Mouse (Mus musculus): Measurements from ENCODE around the gene Snx9. TPM values are rescaled to one million over a fixed set of nuclear protein-coding genes. Genes with fewer than 3 reads are reported as not detected.

Snx9 gene
- total RNA-seq, 2 experiments from 2014 or later = 9.8 to 13.3 TPM

DNA sequence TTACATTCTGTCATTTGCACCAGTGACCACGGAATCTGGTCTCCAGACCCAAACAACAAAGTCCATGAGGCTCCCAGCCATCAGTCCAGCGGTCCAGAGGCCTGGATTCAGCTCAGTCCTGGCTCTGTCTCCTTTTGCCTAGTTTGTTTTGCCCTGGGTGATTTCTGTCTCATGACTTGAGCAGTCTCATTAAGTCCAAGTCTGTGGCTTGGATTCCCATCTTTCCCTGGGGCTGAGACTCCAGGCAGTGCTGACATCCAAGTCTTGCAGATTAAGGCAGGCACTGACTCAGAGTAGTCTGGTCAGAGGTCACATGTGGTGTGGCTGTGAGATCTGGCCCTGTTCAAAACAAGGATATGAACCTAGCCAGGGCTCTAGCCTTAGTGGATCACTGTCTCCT is 35.2 kb upstream of the Snx9 start:
- ATAC-seq (replicated peaks; ENCODE audit: low FRiP score, poor library complexity, severe bottlenecking) = no peak

GRCm38 (mm10) chr17:5806823-5807222 is 34.3 kb upstream of the Snx9 start:
- ATAC-seq (replicated peaks; ENCODE audit: low FRiP score, poor library complexity, severe bottlenecking) = no peak

GRCm38 (mm10) chr17:5807847-5808386 is 33.2 kb upstream of the Snx9 start:
- no peak for ATAC-seq (replicated peaks; ENCODE audit: low FRiP score, poor library complexity, severe bottlenecking)

GRCm38 (mm10) chr17:5813863-5814640 is 27.1 kb upstream of the Snx9 start:
- ATAC-seq (replicated peaks; ENCODE audit: low FRiP score, poor library complexity, severe bottlenecking) = no peak

GRCm38 (mm10) chr17:5814641-5814920 is 26.5 kb upstream of the Snx9 start:
- no peak for ATAC-seq (replicated peaks; ENCODE audit: low FRiP score, poor library complexity, severe bottlenecking)

- no peak for ATAC-seq (replicated peaks; ENCODE audit: low FRiP score, poor library complexity, severe bottlenecking)
Observed at GRCm38 (mm10) chr17:5817871-5818270, 23.3 kb upstream of the Snx9 start.

- no peak for ATAC-seq (replicated peaks; ENCODE audit: low FRiP score, poor library complexity, severe bottlenecking)
Observed at GRCm38 (mm10) chr17:5819105-5819504, 22.0 kb upstream of the Snx9 start.

GRCm38 (mm10) chr17:5819799-5820201 is 21.3 kb upstream of the Snx9 start:
- ATAC-seq (replicated peaks; ENCODE audit: low FRiP score, poor library complexity, severe bottlenecking) = no peak

GRCm38 (mm10) chr17:5822541-5822940 is 18.6 kb upstream of the Snx9 start:
- no peak for ATAC-seq (replicated peaks; ENCODE audit: low FRiP score, poor library complexity, severe bottlenecking)

GRCm38 (mm10) chr17:5823032-5823431 is 18.1 kb upstream of the Snx9 start:
- no peak for ATAC-seq (replicated peaks; ENCODE audit: low FRiP score, poor library complexity, severe bottlenecking)

- ATAC-seq (replicated peaks; ENCODE audit: low FRiP score, poor library complexity, severe bottlenecking) = no peak
Observed at GRCm38 (mm10) chr17:5827836-5828582, 13.1 kb upstream of the Snx9 start.

- ATAC-seq (replicated peaks; ENCODE audit: low FRiP score, poor library complexity, severe bottlenecking) = no peak
Observed at GRCm38 (mm10) chr17:5828583-5828836, 12.6 kb upstream of the Snx9 start.

DNA sequence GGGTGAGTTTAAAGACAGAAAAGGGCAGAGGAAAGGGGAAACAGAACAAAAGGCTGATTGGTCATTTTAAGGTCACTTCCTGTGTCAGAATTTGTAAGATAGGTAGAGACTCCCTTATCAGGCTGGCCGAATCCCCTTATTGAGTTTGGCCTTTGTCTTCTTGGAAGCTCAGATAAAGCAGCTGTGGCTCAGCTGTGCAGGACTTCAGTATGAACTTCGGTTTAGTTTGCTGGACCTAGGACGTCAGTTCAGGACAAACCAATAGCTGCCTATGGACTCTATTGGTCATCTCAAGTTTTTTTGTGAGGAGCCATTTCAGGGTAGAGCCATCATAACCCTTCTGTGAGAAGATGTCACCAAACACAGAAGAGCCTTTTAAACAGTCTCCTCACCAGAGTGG is 12.2 kb upstream of the Snx9 start:
- no peak for ATAC-seq (replicated peaks; ENCODE audit: low FRiP score, poor library complexity, severe bottlenecking)

GRCm38 (mm10) chr17:5829930-5830329 is 11.2 kb upstream of the Snx9 start:
- ATAC-seq (replicated peaks; ENCODE audit: low FRiP score, poor library complexity, severe bottlenecking) = no peak

DNA sequence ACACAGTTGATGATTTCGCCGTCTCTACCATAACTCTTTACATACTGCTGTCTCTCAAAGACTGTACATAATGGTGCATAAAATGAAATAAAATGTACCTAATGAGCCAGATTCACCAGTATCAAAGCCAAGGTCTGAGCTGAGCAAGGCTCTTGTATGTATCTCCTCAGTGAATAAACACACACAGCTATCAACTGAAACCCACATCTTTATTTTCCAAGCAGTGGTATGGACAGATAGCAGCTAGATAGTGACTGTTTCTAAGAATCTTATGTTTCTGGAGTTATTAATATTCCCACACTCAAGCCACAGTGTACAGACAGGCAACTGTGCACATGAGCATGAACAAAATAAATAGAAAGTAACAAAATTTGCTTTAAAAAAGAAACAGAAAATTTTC is 10.7 kb upstream of the Snx9 start:
- ATAC-seq (replicated peaks; ENCODE audit: low FRiP score, poor library complexity, severe bottlenecking) = no peak

DNA sequence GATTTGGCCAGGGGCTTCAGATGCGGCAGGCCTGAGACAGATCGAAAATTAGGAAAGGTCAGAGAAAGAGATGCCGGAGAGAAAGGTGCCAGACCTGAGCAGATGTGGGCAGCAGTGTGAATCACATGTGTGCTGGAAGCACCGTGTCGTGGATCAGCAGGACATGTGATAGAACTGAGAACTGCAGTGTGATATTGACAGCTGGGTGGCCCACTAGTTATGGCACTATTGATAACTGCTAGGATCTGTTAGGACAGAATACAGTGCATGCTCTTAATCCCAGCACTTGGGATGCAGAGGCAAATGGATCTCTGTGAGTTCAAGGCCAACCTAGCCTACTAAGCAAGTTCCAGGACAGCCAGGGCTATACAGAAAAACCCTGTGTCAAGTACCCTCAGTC is 10.3 kb upstream of the Snx9 start:
- no peak for ATAC-seq (replicated peaks; ENCODE audit: low FRiP score, poor library complexity, severe bottlenecking)

GRCm38 (mm10) chr17:5831257-5831806 is 9.8 kb upstream of the Snx9 start:
- ATAC-seq (replicated peaks; ENCODE audit: low FRiP score, poor library complexity, severe bottlenecking) = no peak

DNA sequence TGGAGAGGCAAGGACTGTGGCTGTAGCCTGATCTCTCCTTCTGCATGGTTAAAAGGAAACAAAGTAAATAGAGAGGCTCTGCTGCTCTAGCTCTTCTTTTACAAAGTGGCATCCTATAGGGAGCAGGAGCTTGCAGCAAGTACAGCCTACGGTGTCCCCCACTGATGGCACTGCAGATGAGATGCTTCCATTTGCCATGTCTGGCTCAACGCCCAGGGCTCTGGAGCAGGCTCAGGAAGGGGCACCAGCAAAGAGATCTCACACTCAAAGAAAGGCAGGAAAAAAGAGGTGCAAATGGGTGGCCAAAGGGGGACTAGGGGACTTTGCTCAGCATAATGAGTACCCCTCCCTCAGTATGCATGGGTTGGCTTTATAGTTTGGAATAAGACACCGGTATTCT is 7.0 kb upstream of the Snx9 start:
- no peak for ATAC-seq (replicated peaks; ENCODE audit: low FRiP score, poor library complexity, severe bottlenecking)

DNA sequence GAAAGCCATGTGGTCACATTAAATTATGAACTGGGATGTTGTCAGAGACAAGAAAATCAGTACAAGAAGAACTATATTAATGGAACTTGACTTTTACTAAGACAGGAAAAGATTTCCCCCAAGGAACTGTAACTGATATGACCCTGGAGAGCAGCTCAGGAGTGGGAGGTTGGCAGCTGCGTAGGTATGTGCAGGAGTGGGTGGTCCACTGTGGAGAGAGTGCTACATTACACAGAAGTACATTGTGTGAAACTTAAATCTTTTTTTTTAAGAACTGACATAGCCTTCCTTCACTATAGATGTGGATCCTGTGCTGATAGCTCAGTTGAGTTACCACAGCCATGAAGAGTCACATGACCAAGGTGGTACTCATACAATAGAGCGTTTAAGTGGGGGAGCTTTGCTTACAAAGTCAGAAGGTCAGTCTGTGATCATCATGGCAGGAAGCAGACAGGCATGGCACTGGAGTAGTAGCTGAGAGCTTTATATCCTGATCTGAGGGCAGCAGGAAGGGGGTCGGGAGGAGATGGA is 6.3 kb upstream of the Snx9 start:
- no peak for ATAC-seq (replicated peaks; ENCODE audit: low FRiP score, poor library complexity, severe bottlenecking)

DNA sequence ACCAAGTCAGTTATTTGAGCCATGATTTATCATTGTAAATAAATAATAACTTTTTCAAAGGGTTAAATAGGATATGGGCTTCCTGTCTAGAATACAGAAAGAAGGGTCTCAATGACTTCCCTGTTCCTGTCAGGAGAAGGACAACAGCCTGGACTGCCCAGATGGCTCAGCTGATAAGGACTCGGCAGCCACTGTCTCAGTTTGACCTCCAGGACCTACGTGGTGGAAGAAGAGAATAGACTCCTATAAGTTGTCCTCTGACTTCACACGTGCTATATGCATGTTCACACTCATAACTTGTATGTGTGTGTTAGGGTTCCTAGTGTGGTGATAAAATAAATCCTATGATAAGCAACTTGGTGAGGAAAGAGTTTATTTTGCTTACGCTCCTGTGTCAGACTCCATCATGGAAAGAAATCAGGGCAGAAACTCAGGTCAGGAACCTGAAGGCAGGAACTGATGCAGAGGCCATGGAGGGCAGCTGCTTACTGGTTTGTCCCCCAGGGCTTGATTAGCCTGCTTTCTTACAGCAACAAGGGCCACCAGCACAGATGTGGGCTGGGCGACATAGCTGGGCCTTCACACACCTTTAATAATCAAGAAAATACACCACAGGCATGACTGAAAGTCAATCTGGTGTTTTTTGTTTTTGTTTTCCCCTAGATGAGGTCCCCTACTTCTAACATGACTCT is 1.4 kb upstream of the Snx9 start:
- no peak for ATAC-seq (replicated peaks; ENCODE audit: low FRiP score, poor library complexity, severe bottlenecking)
